Mouse (Mus musculus) frontal cortex, adult 2 months (tissue): ENCODE measurements around the gene Cbr4. TPM values are rescaled to one million over a fixed set of nuclear protein-coding genes. Genes with fewer than 3 reads are reported as not detected.

ENCODE experiments used
- DNase-seq, 2 experiments: peaks; one replicate each; pipeline ENCODE4 v3.0.0; 2022; ENCODE audit warnings: low spot score in 1 of 2; ENCODE audit errors: extremely low spot score in 1 of 2
- polyA plus RNA-seq: library from polyadenylated mRNA; depleted of rRNA; stranded (reverse); fragments of >200 nt; gene quantifications from 2 replicates; pipeline ENCODE4 v1.2.3, GENCODE M21; 2012; rRNA removed

Cbr4 gene
- 16.2 and 16.3 TPM in 2 replicates for polyA plus RNA-seq

DNA sequence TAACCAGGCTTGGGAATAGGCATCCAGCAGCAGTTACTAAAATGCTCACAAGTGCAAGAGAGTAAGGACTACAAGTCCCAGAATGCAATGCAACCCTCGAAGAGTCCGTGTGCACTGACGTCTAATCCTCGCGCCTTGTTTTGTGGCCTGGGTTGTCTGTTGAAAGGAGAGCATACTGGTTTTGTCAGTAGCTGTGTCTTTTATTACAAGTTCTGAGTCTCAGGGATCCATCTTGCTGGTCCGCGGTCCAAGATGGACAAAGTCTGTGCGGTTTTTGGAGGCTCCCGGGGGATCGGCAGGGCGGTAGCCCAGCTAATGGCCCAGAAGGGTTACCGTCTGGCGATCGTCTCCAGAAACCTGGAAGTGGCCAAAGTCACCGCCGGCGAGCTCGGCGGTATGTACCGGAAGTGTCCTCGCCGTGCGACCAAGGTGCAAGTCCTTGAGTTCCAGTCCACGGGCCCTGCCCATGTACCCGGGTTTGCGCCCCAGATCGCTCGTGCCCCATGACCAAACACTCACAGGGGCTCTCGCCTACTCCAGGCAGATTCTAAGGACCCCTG, at the start of gene Cbr4:
TSS of gene Cbr4 (plus strand) at position 138 of the 560 bp plus-strand sequence.
- DNase-seq: peak; percentile 88 to 95

DNA sequence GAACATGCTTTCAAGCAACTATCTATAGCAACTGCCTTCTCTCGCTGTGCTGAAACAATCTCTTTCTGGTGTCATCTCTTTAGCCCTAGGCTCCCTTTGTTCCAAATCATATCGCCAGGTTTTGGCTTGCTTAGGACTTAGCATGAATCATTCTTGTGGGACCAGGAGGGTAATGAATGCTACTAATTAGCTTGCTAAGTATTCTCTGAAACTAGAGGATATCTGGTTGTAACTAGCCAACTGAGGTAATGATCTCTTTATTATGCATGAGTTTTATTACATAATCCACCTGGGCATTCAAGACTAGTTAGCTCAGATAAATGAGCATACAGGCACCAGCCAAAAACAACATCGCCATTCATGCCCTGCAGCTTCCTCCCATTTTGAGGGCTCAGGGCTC, 44.5 kb upstream of the Cbr4 start:
- DNase-seq: no peak

DNA sequence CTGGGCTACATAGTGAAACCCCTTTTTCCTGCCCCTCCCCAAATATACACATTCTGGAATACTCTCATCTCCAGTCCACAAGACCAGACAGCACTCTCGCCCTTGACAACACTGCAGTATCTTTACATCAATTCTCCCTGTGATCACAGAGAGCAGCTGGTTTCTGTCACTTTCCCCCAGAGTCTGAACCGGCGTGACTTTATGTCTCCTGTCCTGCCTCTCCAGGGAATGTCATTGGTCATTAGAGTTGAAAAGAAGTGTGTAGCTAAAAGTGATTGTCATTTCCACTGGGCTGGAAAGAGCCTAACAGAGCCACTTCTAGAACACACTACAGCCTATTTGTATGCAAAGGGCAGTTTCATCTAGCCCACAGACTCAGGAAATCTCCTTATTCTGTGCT, 43.2 kb upstream of the Cbr4 start:
- DNase-seq: no peak

DNA sequence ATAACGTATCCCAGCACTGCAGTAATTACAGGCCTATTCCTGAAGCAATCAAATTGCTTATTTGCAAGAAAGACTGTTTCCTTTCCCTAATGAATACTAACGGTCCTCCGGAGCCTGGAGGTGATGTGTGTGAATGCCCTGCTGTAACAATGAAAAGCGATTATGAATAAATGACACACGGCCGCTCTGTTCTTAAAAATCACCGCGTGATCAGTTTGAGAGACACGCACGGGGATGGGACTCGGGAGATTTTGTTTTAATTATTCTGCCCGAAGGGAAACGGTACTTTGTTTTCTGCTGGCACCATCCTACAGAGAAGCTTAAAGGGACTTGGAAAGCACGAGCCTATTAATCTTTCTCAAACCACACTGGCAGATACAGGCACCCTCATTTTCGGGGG, 41.2 kb upstream of the Cbr4 start:
- DNase-seq: no peak

DNA sequence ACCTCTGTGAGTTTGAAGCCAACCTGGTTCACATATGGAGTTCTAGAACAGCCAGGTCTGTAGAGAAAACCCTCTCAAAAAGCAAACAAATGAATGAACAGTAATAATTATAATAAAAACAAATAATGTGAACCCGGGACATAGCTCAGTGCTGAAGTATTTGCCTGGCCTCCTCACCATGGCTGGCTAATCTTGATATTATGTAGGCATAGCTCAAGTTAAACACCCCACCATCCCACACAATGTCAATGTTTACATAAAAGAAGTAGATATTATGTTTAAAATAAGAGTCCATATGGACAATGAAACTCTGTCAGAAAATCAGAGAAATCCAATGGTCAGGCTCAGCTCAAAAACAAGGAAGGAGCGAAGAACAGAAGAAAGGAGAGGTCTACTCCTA, 39.4 kb upstream of the Cbr4 start:
- no peak for DNase-seq

DNA sequence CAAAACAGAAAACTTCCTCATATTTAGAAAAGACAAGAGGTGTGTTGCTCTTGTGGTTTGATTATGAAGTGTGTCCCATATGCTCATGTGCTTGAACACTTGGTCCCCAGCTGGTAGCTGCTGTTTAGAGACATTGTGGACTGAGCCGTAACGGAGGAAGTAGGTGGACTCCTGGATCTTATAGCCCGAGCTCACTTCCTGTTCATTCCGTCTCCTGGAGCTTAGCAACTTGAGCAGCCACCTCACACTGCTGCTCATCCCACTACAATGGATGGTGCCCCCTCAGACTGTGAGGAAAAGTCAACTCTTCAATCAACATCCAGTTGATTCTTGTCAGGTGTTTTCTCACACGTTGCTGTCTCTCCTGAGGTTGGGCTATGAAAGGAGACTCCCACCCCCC, 38.7 kb upstream of the Cbr4 start:
- DNase-seq: no peak

DNA sequence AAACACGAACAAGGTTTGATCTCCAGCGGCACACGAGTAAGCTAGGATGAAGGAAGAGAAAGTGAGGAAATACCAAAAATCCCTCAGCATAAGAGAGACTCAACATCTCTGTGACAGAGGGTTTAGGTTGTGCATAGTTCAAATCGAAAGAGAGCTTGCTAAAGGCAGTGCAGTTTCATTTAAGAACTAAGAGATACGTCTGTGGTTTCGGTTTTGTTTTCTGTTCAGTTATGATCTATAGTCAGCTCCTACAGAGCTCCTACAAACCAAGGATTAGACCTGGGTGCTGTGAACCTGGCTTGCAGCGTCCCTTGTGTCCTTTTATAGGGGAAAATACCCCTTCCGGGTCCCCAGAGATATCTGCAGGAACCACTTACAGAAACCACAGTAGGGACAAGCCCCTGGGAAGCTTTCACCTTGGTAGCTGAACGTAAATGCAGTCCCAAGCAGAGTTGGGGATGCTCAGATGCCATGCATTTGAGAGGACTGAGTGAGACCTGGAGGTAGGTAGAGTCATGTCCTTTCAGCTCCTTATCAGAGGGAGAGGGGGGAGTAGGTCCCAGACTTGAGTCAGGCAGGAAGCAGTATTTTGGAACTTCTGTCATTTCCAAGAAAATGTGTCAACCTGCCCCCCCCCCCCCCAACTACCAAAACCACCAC, 36.5 kb upstream of the Cbr4 start:
- no peak for DNase-seq

DNA sequence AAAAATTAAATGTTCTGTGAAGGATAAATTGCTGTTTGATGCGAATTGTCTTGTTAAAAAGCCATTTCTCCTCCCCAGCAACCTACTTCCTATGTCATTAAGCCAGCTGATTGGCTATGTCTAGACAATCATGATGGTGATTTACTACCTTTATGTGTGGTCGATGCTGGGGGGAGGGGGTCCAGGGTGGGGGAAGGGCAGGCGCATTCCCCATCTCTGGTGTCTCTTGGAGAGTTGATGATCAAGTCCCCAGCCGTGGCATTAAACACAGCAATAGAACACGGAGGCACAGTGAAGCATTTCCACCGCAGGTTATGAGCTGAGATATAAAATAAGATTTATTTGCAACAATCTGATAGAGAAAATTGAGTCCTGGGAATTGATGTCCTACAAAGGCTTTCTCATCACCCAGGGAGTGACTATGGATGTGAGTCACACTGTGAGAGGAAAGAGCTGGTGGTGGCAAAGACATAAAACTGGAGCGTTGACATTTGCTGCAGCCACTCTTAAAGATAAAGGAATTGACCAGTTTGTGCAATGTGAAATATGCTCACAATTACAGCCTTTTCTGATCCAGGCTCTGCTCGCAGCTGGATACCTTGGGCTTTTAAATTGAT, 35.7 kb upstream of the Cbr4 start:
- DNase-seq: no peak

DNA sequence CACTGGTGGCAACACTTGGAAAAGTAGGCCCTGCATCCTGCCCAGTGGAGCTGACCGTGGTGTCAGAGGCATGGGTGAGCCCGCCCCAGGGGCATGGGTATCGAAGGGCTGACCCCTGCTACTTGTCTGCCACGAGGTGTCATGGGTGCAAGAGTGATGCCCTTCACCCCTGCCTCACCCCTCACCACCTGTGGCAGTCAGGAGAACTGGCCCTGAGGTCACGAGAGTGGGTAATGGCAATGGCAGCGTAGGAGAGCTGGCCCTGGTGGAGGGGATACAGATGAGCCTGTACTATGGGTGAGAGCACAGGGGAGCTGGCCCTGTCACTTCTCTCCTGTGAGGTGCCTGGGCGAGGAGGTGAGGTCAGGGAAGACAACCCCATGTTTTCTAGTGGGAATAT, 27.8 kb upstream of the Cbr4 start:
- DNase-seq: no peak

DNA sequence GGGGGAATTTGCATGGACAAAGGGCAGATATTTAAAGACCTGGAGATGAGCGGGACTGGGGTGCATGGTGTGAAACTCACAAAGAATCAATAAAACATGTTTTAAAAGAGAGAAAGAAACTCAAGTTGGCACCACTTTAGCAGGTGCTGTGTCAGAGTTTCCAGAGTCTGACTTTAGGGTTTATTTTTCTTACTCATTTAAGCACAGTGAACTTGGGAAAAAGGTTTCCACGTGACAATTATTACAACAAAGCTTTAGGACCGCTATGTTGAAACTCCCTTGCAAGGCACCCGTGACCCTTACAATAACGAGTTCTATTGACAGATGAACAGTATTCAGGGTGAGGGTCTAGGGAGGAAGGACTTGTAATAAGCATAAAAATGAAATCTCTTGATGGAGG, 25.3 kb upstream of the Cbr4 start:
- DNase-seq: no peak

DNA sequence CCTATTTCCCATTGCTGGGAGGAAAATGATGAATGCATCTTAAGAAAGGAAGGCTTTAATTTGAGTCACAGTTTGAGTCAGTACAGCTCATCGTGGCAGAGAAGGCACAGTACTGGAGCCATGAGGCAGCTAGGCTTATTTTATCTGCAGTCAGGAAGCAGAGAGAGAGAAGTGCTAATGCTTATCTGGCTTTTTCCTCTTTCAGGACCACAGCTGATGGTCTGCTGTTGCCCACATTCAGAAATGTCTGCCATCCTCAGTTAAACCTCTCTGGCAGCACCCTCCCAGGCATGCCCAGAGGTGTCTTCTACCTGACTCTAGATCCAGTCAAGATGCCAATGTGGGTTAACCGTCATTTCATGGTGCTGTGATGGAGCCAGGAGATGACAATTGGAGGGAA, 23.1 kb upstream of the Cbr4 start:
- DNase-seq: no peak

DNA sequence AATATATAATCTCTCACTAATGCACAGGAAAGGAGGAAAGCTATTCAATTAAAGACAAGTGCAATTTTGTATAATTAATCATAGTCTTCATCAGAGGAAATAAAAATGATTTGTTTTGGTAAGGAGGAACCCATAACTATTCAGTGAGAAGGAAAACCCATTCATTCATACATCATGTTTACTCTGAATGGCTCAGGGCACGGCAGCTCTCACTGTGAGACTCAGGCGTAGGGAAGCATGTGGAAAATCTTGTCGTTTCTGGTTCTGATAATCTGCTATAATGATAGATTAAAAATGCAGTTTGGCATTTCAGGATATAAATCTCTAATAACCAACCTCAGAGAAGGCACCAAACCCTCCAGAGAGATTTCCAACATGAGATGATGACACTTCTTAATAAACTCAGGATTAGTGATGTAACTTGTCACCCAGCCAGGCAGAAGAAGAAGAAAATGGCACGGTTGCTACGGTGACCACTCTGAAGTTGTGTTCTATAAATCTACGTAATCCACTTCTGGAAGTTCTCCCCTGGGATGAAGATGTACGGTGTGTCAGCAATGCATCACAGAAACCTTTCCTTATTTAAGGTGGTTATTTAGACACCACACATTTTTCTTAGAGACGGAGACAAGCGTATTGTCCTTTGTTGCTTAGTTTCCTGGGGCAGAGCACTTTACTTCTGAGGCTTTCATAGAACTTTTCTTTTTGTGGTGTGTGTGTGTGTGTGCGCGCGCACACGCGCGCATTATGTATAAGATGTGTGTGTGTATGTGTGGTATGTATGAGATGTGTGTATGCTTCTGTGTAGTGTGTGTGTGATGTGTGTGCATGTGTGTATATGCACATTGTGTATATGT, 20.6 kb upstream of the Cbr4 start:
- DNase-seq: no peak

DNA sequence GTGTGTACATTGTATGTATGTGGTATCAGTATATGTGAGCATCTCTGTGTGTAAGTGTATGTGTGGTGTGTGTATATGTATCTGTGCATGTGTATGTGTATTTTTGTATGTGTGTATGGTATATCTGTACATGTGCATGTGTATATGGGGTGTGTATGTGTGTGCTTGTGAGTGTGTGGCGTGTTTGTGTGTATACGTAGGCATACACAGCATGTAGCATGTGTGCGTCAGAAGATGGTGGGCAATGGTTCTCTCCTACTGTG, 20.1 kb upstream of the Cbr4 start:
- no peak for DNase-seq

DNA sequence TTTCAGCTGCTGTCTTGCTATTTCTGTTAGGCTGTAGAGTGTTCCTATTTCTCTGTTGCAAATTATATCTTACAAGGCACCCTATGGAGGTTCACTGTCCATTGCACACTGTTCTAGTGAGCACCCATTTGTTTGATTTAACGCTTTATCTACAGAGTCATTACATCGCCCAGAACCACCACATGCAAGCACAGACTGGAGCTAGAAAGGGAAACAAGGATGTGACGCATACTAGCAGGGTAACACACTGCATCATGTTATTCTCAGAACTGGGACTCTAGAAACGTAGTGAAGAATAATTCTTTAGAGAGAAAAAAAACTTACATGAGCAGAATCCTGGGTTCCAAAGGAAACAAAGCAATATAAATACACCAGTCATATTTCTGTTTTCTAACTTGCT, 17.3 kb upstream of the Cbr4 start:
- peak in 1 of 2 experiments; percentile 32 for DNase-seq

DNA sequence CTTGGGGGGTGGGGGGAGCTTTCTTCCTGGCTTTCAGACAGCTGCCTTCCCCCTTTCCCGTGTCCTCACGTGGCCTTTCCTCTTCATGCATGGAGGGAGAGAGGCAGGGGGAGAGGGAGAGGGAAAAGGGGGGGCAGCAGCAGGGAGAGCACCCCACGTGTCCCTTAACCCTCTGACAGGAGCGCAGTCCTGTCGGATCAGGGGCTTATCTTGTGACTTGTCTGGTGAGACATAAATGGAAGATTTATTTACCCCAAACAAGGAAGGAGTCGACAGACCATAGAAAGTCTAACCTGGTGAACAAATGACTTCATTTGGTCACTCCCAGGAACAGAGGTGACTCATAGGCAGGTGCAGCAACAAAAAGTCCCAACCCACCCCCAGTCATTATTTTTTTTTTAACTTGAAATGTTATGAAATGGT, 12.3 kb upstream of the Cbr4 start:
- DNase-seq: no peak

DNA sequence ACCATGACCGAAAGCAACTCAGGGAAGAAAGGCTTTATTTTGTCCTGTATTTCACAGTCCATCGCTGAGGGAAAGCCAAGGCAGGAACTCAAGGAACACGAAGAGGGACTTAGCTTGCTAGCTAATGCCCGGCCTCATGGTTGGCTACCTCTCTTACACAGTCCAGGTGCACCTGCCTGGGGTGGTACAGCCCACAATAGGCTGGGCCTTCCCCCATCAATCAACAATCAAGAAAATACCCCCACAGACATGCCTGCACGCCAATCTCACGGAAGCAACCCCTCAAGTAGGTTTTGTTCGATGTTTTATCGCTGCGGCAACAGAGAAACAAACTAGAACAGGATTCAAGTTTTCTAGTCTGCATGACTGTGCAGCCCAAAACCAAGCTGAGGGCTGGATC, 11.4 kb upstream of the Cbr4 start:
- DNase-seq: no peak

DNA sequence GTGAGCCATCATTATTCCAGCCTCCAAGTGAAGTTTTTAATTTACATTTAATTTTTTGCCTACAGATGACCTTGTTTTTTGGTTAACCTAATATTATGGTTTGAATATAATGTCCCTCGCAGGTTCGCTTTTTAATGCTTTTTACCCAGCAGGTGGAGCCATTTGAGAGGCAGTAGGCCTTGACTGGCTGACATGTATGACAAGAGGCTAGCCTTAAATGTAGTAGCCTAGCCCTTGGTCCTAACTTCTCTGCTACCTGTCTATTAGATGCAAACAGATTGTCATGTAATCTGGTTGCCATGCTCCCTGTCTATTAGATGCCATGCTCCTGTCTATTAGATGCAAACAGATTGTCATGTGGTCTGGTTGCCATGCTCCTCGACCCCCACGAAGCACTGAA, 9.4 kb upstream of the Cbr4 start:
- no peak for DNase-seq

DNA sequence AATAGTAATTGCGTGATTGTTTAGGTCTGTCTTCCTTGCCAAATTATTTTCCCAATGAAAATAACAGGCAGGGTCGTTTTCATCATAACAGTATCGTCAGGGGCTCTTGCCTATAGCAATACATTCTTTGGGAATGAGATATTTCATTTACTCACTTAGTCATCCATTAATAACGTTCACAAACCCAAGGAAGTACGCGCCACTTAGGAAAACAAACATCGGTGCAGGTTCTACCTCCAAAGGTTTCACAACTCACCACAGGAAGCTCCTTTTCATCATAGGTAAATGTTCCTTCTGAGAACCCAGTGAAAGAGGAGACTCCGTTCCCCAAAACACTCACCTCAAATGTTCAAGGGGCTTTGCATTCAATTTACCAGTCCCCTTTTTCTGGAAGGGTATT, 8.7 kb upstream of the Cbr4 start:
- DNase-seq: no peak

DNA sequence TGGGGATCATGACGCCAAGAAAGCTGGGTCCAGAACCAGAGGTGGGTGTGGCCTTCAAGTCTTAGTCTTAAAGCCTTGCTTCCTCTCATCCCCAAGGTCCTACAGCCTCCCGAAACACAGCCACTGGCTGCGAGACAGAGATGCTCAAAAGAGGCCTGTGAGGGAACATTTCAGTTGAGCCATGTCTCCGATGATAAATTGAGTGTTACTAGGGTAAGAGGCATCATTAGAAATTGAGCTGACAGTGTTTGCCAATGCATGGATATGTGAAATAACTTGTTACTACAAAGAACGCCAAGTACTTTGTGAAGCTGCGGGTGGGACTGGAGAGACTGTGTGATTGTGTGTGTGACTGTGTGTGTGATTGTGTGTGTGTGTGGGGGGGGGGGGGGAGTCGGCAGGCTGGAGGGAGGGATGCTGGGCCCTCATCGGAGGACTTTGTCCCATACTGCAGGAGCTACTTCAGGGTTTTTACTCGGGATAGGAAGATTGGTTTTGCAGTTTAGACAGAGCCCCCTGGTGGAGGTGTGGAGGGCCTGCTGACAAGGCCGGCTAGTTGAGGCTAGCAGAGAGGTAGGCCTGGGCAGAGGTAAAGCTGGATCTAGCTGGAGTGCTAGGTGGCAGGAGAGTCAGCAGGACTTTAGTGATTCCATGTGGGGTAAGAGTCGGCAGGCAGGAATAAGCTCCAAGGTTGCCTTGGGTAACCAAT, 7.9 kb upstream of the Cbr4 start:
- peak; percentile 33 to 79 for DNase-seq

DNA sequence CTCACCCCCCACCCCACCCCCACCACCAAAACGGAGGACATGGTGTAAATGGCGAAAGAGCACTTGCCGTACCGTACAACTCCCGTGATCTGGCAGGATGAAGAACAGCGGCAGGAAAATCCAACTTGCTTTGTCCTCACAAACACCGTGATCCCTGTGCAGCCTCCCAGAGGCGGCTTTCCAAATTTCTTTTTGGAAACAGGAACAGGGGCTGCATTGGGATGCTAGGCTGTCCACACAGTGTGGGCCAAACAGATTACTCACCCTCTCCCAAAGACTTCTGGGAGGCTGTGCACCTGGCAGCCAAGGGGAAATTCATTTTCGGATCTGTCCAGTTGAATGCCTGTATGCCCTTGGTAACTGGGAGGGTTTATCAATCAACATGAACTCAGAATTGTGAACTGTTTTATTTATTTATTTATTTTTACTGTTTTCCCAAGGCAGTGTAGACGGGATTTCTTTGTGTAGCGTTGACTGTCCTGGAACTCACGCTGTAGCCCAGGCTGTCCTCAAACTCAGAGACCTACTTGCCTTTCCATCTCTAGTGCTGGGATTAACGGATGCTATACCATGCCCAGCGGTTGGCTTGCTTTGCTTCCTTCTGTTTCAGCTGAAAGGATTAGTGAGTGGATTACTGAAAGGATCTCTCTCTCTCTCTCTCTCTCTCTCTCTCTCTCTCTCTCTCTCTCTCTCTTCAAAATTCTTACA, 7.1 kb upstream of the Cbr4 start:
- DNase-seq: no peak
